Mouse (Mus musculus): ENCODE measurements around the gene Aifm1. TPM values are rescaled to one million over a fixed set of nuclear protein-coding genes. Genes with fewer than 3 reads are reported as not detected.
"Not testable (repeated sequence)": the region's sequence is repeated elsewhere in the genome, so short reads cannot be mapped to it uniquely, and the experiment has no call there.

Gene Aifm1
- polyA plus RNA-seq, 1 experiment from 2014 or later, result 45.9 TPM

GRCm38 (mm10) chrX:48444677-48445076 lies 68.7 kb downstream of the Aifm1 start:
- no peak for ATAC-seq (ENCODE audit: low FRiP score, low TSS enrichment)
- no peaks in the 10 kb centered on the region for H3K27me3 ChIP-seq (ENCODE audit: control insufficient read depth, insufficient read depth, low read length)
- TF ChIP-seq EP300 (optimal IDR thresholded peaks at IDR 0.05) (no peak), CTCF (IDR thresholded peaks at IDR 0.05; ENCODE audit: low read depth) (no peak)
- H3K4me1 ChIP-seq (replicated peaks; ENCODE audit: control insufficient read depth, insufficient read depth), result no peaks in the 10 kb centered on the region
- H3K36me3 ChIP-seq (ENCODE audit: control insufficient read depth, insufficient read depth, low read length), result no peaks in the 10 kb centered on the region
- H3K4me2 ChIP-seq (replicated peaks; ENCODE audit: low read depth), result no peak overlapping the region
- H3K9ac ChIP-seq (ENCODE audit: low read length), result no peak overlapping the region
- no peak overlapping the region for H3K4me3 ChIP-seq (ENCODE audit: low read depth, low read length)
- WGBS, result 73% methylated on average over 4 of the region's 4 CpGs
- no peak overlapping the region for H3K27ac ChIP-seq (replicated peaks)
- H3K9me3 ChIP-seq (ENCODE audit: control insufficient read depth, low read length), result no peaks in the 10 kb centered on the region
- DNase-seq (ENCODE audit: low spot score), result no peak

GRCm38 (mm10) chrX:48441954-48442353 lies 71.4 kb downstream of the Aifm1 start:
- ATAC-seq (ENCODE audit: low FRiP score, low TSS enrichment) (no peak), DNase-seq (ENCODE audit: low spot score) (no peak)
- Histone ChIP-seq H3K36me3 (ENCODE audit: control insufficient read depth, insufficient read depth, low read length) (no peaks in the 10 kb centered on the region), H3K27me3 (ENCODE audit: control insufficient read depth, insufficient read depth, low read length) (no peaks in the 10 kb centered on the region), H3K4me3 (ENCODE audit: low read depth, low read length) (no peak overlapping the region), H3K4me2 (replicated peaks; ENCODE audit: low read depth) (no peak overlapping the region), H3K9ac (ENCODE audit: low read length) (no peak overlapping the region), H3K4me1 (replicated peaks; ENCODE audit: control insufficient read depth, insufficient read depth) (no peaks in the 10 kb centered on the region), H3K9me3 (ENCODE audit: control insufficient read depth, low read length) (no peaks in the 10 kb centered on the region), H3K27ac (replicated peaks) (no peak overlapping the region)
- WGBS, result 58% methylated on average over 7 of the region's 7 CpGs
- TF ChIP-seq CTCF (IDR thresholded peaks at IDR 0.05; ENCODE audit: low read depth) (no peak), EP300 (optimal IDR thresholded peaks at IDR 0.05) (no peak)

GRCm38 (mm10) chrX:48441548-48441947 lies 71.8 kb downstream of the Aifm1 start:
- Histone ChIP-seq H3K9me3 (ENCODE audit: control insufficient read depth, low read length) (no peaks in the 10 kb centered on the region), H3K9ac (ENCODE audit: low read length) (no peak overlapping the region), H3K4me2 (replicated peaks; ENCODE audit: low read depth) (no peak overlapping the region), H3K27me3 (ENCODE audit: control insufficient read depth, insufficient read depth, low read length) (no peaks in the 10 kb centered on the region), H3K36me3 (ENCODE audit: control insufficient read depth, insufficient read depth, low read length) (no peaks in the 10 kb centered on the region), H3K4me3 (ENCODE audit: low read depth, low read length) (no peak overlapping the region), H3K4me1 (replicated peaks; ENCODE audit: control insufficient read depth, insufficient read depth) (no peaks in the 10 kb centered on the region), H3K27ac (replicated peaks) (no peak overlapping the region)
- no peak for TF ChIP-seq EP300 (optimal IDR thresholded peaks at IDR 0.05)
- TF ChIP-seq CTCF (IDR thresholded peaks at IDR 0.05; ENCODE audit: low read depth), result no peak
- 88% methylated on average over 6 of the region's 6 CpGs for WGBS
- DNase-seq (ENCODE audit: low spot score), result no peak
- no peak for ATAC-seq (ENCODE audit: low FRiP score, low TSS enrichment)

GRCm38 (mm10) chrX:48439036-48439435 lies 74.3 kb downstream of the Aifm1 start:
- Histone ChIP-seq H3K27me3 (ENCODE audit: control insufficient read depth, insufficient read depth, low read length) (no peaks in the 10 kb centered on the region), H3K9ac (ENCODE audit: low read length) (no peak overlapping the region), H3K4me1 (replicated peaks; ENCODE audit: control insufficient read depth, insufficient read depth) (no peaks in the 10 kb centered on the region), H3K9me3 (ENCODE audit: control insufficient read depth, low read length) (no peaks in the 10 kb centered on the region), H3K27ac (replicated peaks) (0 out of 2 replicates have a peak overlapping the region, but pooled peaks have one; percentile 18), H3K36me3 (ENCODE audit: control insufficient read depth, insufficient read depth, low read length) (no peaks in the 10 kb centered on the region), H3K4me2 (replicated peaks; ENCODE audit: low read depth) (no peak overlapping the region), H3K4me3 (ENCODE audit: low read depth, low read length) (no peak overlapping the region)
- WGBS, result 52% methylated on average over 4 of the region's 4 CpGs
- DNase-seq (ENCODE audit: low spot score) (peak; percentile 52), ATAC-seq (ENCODE audit: low FRiP score, low TSS enrichment) (peak; percentile 54)
- TF ChIP-seq CTCF (IDR thresholded peaks at IDR 0.05; ENCODE audit: low read depth), result no peak
- TF ChIP-seq EP300 (optimal IDR thresholded peaks at IDR 0.05), result no peak

- H3K9me3 ChIP-seq (ENCODE audit: control insufficient read depth, low read length); ATAC-seq (ENCODE audit: low FRiP score, low TSS enrichment); H3K4me3 ChIP-seq (ENCODE audit: low read depth, low read length); DNase-seq (ENCODE audit: low spot score); H3K9ac ChIP-seq (ENCODE audit: low read length); H3K36me3 ChIP-seq (ENCODE audit: control insufficient read depth, insufficient read depth, low read length); H3K4me2 ChIP-seq (replicated peaks; ENCODE audit: low read depth); H3K4me1 ChIP-seq (replicated peaks; ENCODE audit: control insufficient read depth, insufficient read depth); H3K27me3 ChIP-seq (ENCODE audit: control insufficient read depth, insufficient read depth, low read length): not testable (repeated sequence)
- 89% methylated on average over 5 of the region's 7 CpGs for WGBS
- 0 out of 2 replicates have a peak overlapping the region, but pooled peaks have one; percentile 13 for H3K27ac ChIP-seq (replicated peaks)
Measured at GRCm38 (mm10) chrX:48436082-48436481, 77.3 kb downstream of the Aifm1 start.

- Histone ChIP-seq H3K4me3 (ENCODE audit: low read depth, low read length) (no peak overlapping the region), H3K27ac (replicated peaks) (0 out of 2 replicates have a peak overlapping the region, but pooled peaks have one; percentile 30), H3K36me3 (ENCODE audit: control insufficient read depth, insufficient read depth, low read length) (no peaks in the 10 kb centered on the region), H3K4me2 (replicated peaks; ENCODE audit: low read depth) (no peak overlapping the region), H3K9me3 (ENCODE audit: control insufficient read depth, low read length) (no peaks in the 10 kb centered on the region), H3K27me3 (ENCODE audit: control insufficient read depth, insufficient read depth, low read length) (no peaks in the 10 kb centered on the region), H3K9ac (ENCODE audit: low read length) (no peak overlapping the region), H3K4me1 (replicated peaks; ENCODE audit: control insufficient read depth, insufficient read depth) (no peaks in the 10 kb centered on the region)
- 59% methylated on average over 9 of the region's 9 CpGs for WGBS
- no peak for TF ChIP-seq CTCF (IDR thresholded peaks at IDR 0.05; ENCODE audit: low read depth)
- TF ChIP-seq EP300 (optimal IDR thresholded peaks at IDR 0.05), result no peak
- ATAC-seq (ENCODE audit: low FRiP score, low TSS enrichment) (no peak), DNase-seq (ENCODE audit: low spot score) (no peak)
Measured at GRCm38 (mm10) chrX:48435477-48435900, 77.9 kb downstream of the Aifm1 start.
